Mouse (Mus musculus) kidney, adult 18-20 months (tissue): Measurements from ENCODE around the gene Gm21905.

Experiments used
- DNase-seq: peaks from one replicate; pipeline ENCODE4 v3.0.0; 2021

Gene Gm21905

DNA sequence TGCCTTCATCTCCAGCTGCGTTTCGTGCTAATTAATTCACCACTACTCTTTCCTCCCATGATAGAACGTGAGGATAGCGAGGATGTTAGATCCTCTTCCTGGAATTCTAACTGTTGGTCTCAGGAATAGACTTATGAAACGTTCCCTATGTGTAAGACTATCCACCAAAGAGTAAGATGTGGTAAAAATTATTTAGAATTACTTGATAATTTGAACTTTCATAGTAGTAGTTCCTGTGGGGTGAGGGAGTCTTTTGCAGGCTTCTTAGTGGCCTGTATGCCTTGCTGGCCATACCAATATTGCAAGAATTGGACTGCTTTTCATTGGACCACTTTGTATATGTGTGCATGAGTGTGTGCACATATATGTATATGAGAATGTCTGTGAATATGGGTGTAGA, at the start of gene Gm21905:
Gene Gm21905, minus strand, starts transcription at position 101 of the 400 bp plus-strand sequence.
- no peak for DNase-seq

DNA sequence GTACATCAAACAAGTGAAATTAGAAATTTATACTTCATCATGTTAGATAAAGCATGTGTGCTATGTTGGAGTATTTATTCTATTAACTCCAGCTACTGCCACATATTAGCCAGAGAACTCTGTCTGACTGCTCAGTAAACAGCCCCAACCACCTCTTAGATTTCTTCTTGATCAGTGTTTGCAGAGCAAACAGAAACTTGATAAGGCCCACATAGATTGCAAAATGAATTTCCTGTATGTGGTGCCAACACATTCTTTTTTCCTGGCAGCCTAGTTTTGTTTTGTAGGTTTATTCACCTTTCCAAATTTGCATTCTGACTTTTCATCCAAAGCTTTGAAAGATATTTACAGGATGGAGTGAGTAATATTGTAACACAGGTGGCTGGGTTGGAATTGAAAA, 44.2 kb upstream of the Gm21905 start:
- no peak for DNase-seq

DNA sequence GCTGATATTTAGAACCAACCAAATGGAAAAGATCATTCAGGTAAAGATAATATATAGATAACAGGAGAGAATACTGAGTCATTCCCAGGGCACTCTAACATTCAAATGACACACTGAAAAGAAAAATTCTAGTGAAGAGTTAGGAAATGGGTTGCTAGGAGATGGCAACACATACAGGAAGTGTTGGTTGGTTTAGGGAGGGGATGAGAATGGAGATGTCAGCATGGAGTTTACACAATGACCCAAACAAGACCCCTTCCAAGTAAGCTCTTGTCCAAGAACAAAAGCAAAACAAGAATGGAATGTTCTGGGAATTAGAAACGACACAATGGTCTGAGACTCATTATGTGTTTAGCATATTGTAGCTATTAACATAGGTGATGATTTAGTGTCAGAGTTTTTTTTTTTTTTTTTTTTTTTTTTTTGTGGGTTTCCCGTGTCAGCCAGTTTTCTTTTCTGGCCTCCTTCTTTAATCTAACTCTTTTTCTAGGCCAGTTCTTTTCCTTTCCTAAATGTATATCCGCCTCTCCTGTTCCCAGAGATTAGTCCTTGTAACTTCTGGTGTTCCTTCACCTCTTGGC, 35.8 kb upstream of the Gm21905 start:
- no peak for DNase-seq

DNA sequence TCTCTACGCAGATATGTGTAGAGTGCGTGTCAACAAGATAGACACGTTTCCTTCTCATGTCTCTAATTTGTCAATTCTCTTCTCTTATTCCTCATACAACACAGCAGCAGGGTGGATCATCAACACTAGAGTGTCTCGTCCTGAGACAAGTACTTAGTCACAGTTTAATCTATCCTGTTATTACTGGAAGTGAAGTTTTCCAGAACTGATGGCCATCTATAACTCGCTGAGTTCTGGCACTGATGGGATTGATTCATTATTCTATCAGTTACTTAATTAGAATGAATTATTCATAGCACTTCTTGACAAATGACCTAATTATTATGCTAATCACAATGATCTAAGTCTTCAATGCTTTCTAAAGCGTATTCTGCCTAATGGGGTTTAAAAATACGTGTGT, 23.3 kb upstream of the Gm21905 start:
- no peak for DNase-seq

DNA sequence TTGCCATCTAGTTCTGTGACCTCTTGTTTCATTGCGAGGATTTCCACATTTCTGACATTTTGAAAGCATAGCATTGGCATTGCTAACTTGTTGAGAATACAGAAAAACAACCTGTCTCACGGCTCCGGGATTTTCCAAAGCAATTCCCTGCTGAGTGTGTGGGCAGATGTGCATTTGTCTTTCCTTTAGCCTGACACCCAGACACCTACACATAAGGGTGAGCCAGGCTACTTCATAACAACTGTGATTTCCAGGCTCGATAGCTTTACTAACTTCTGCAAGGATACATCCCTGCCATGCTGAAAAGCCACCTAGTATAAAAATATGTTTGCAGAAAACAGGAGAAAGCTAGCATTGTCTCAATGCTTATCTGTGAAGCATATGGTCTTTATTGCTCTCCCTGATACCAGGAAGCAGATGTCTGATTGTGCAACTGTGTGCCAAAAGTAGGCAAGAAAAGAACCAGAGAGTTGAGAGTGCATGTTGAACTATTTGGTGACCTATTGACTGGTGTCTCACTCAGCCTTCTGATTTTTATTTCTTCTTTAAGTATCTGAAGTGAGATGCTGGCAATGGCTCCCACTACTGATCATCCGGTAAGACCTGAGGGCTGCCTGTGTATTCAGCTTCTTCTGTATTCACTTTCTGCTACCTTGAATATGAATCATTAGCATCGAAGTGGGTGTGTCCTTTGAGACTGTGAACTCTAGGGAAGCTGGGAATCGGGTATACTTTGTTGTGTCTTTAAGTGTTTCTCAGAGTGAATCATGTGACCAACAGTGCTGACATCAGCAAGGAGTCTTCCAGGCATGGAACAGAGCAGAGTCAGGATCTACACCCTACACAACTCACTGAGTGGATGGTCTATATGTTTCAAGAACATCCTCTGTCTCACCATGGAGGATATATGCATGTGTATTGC, 15.7 kb upstream of the Gm21905 start:
- no peak for DNase-seq

DNA sequence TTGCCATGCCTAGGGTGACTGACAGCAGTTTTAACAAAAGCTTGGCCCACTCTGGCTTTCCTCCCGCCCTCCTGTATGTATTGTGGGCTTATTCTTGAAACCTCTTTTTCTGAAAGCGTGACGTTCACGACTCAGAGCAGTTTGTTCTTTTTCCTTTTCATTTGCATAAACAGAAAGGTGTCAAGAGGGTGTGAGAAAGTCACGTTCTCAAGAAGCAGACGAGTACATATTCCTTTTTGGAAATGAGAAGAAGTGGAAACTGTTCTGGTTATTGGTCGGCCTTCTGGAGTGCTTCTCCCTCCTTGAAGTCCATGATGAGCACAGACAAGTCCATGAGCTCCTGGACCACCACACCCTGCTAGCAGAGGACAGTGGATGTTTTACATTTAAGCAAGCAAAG, 9.3 kb upstream of the Gm21905 start:
- no peak for DNase-seq

DNA sequence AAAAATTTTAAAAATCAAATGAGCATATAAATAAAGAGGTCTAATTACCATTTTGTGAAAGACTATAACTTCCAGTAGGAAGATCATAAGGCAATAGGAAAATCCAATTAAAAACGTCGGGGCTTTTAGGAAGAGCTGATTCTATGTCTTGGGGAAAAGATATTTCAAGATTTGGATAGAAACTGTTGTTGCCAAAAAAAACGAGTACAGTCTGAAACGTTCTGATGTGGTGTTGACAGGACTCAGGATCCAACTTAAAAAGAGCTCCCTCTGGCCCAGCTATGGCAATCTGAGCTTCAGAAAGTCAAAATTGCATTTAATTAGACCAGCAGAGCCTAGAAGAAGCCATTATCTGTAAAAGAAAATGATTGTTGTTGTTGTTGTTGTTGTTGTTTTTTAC, 7.9 kb upstream of the Gm21905 start:
- no peak for DNase-seq

DNA sequence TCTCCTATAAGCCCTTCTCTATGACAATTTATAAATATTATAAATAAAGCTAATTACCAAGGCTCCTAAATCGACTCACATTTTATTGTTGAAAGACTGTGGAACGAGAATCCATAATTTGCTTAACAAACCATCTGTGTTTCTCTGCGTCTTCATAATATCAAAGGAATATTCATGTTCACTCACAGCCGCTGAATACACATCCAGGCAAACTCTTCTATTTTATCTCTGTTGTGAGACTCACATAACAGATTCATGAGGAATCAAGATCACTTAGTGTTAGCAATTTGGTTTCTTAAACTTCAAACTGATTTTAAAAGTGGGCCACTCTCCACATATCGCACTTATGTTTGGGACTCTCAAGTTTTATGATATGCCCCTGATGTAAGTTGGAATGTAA, 1.9 kb upstream of the Gm21905 start:
- DNase-seq: no peak

DNA sequence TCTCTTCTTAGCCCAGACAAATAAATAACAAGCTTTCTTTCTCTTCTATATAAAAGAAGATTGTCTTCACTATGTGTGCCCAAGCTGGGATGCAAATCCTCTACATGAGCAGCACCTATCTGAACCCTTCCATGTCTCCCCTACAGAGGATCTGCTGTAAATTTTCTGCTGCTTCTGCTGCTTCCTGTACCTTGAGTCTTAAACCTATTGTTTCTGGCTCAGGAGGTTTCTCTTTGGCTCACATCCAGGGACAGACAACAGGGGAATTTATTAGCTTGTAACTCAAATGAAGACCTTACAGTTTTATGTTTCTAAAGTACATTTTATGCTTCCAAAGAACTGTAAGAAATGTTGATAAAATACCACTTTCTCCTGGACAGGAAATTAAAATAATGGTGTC, 785 bp upstream of the Gm21905 start:
- DNase-seq: no peak

DNA sequence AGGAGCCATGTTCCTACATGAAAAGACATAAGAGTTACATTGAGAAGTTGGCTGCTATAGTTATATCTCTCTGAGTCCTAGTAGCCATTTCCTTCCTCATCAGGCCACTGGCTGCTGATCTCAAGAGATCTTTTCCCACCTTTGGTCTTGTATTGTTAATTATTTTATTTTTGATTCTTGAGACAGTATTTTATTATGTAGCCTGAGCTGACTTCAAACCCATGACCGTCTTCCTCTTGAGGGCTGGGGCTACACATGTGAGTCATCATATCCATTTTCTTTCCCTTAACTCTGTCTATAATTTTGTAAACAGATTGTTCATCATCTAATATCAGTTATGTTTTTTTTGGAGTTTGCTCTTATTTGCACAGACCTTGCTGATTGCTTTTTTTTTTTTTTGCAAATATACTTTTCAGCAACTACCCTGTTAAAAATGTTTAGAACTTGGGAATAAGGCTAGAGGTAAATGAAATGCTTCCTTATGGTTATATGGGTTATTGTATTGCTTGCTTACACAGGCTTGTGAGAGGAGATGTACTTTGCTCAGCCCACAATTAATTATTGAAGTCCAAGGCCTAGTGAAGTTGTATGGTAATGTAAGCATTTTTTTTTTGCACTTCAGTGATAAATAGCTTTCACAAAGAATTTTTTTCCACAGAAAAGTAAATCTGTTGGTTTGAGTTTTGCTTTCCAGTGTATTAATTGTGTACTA, 2.0 kb downstream of the Gm21905 start:
- no peak for DNase-seq

DNA sequence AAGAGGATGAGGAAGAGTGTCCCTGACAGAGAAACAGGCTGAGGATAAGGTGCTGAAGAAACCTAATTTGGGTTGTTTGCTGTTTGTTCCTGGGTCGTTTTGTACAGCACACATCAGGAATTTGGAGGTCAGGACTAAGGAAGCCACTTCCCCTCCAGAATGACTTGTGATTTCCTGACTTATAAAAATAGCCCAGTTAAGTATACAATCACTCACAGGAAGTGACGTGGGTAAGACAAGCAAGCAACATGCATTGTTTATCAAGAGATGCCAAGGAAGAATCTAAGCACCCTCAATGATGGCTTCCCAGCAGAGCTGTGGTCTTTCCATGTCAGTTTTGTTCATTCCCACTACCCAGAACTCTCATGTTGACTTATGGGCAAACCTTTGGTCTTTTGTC, 3.0 kb downstream of the Gm21905 start:
- no peak for DNase-seq

DNA sequence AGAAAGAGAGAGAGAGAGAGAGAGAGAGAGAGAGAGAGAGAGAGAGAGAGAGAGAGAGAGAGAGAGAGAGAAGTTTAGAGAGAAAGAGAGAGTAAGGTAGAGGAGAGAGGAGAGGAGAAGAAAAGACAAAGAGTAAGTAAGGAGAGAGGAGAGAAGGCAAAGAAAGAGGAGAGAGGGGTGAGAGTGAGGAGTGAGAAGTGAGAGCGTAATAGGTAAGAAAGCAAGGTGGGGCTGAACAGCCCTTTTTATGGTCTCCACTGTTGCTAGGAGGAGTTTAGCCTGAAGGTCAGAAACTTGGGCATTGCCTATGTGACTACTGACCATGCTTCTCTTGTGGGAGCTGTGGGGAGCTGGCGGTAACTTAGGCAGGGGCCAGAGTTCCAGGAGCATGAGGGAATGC, 4.9 kb downstream of the Gm21905 start, which contains the start of gene Gm5108:
Gene Gm5108, plus strand, starts transcription at position 301 of the 400 bp plus-strand sequence.
- DNase-seq: no peak

DNA sequence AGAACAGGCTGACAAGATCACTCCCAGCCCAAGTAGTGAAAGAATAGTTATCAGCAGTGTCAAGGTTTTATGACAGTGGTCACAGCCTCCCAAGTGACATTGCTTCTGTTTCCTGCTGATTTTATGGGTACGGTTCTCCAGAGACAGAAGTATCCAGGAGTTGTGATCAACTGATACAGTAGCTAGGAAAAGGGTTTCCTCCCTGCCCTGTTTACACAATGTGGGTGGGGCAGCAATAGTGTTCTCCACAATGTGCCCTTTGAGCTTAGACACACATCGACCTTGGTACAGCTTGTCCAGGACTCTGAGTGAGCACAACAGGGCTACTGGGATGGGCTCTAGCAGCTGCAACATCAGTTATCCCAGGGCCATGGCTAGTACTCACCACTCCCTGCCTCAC, 14.6 kb downstream of the Gm21905 start:
- DNase-seq: no peak

DNA sequence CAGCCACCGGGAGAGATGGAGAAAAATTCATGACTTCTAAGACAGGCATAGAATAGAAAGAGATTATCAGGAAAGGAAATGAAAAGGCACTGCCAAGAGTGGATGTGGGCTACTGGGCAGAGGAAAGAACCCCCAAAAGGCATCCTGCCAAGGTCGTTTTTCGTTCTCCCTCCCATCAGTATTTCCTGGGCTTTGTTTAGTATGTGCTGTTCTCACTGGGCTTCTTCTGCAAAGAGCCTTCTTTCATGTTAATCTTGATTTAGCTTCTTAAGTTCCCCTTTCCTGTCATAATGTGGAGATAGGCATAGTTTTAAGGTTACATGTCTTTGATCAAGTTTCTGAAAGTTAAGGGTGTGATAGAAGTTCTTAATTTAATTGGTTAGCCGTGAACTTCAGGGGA, 15.6 kb downstream of the Gm21905 start:
- no peak for DNase-seq

DNA sequence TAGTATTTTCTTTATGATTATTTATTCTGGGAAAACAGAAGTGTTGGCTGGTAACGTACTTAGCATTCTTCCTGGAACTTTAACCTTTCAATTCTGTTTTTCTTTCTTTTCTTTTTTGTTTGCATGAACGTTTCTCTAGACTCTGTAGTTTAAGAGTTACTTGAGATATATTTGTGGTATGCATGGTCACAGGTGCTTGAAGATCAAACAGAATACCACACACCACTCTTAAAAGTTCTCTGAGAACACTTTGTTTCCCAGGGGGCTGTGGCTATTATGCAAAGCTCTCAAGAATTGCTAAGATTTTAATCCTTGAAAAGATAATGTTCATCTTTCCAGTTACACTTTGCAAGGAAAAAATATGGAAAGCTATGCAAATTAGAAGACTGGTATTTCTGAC, 41.7 kb downstream of the Gm21905 start:
- no peak for DNase-seq

DNA sequence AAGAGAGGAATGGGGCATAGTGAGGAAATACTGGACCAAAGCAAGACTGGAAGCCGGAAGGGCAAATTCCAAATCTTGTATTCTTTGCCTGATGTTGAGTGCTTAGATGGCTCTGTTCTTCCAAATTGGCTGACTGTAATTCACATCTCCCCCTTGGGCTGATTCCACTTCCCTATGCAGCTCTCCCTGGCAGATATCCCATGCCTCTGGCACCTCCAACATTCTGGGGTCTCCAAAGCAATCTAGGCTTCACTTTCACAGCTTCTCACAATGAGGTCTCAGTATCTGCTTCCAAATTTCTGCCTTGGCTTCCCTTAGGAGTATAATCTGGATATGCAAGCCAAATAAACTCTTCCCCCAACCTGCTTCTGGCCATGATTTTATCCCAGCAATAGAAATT, 47.3 kb downstream of the Gm21905 start:
- DNase-seq: no peak

DNA sequence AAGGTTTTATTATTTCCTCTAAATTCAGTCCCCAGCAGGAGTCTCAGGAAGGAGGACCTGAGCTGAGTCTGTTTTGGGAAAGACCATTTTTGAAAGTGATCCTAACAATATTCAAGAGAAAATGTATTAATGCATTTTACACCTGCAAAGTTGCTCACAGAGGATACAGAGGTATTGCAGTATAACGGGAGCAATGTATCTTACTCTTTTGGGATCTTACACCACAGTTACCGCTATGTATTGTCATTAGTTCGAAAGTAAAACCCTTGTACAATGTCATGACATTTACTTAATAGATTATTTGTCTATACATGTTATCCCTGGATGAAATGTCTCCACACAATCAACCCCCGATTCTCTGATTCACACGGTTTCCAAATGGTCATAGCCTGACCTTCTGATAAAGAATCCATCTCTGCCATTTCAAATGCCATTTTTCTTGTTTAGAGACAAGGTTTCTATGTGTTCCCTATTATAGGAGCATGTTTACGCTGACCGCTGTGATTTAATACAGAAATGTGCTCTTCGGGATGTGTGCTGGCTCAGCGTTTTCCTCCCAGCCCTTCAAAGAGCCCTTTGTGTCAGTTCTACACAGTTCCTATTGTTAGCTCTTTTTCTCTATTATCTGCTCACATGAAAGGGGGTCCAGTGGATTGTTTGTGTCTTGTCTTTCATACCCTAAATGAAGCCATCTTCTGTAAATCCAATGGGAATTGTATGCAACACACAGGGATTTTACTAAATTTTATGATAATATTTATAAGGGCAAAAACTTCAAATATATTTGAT, 61.6 kb downstream of the Gm21905 start:
- DNase-seq: no peak

DNA sequence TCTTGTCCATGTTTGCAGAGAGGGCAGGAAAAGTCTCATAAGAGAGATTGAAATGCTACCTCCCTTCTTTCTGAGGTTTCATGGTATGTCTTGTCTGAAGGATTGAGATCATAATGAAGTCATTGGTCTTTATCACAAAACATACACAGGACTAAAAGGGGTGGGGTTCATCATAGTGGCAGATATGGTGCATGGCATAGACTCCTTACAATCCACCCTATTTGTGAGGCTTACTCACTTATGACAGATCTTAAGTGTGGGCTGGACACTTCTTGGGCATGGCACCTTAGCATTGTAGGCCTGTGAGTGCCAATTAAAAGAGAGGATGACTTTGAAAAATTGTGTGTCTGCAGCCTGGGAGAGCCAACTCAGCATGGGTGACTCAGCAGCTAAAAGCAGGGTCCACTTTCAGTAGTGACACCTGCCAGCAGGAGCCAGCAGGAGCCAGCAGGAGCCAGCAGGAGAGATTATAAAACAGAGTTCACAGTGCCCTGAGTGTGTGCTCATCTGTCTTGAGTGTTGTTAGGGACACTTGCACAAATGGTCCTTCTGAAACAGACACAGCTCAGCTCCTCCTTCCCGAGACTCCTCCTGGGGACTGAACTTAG, 62.6 kb downstream of the Gm21905 start:
- DNase-seq: no peak
